Mouse (Mus musculus) brain, embryonic 18.5 days (tissue): ENCODE data around the gene Aggf1.
"Not testable (repeated sequence)": the region's sequence is repeated elsewhere in the genome, so short reads cannot be mapped to it uniquely, and the experiment has no call there.

Source experiments
- DNase-seq: peaks from one replicate; pipeline ENCODE4 v3.0.0-alpha.2; 2012; ENCODE audit warnings: low read depth, low spot score

The Aggf1 gene

GRCm38 (mm10) chr13:95374701-95375553 lies at the start of gene Aggf1:
Gene Aggf1, minus strand, starts transcription at chr13:95375352.
- DNase-seq, result peak; percentile 87

DNA sequence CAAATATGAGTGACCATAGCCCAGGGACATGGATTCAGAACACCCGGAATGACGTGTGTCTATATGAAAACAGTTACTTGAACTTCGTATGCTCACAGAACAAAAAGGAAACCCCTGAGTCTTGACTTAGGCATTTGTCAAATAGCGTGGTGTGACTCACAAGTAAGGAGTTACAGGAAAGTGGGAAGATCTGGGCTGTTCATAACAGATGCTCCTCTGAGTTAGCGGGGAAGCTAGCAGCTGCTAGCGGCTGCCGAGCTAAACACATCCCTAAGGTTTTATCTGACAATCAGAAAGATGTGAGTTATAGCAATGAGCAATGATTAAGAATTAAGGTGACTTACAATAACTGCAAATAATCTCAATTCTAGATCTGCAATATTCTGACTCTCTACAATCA lies 49.8 kb upstream of the Aggf1 start:
- DNase-seq, result no peak

DNA sequence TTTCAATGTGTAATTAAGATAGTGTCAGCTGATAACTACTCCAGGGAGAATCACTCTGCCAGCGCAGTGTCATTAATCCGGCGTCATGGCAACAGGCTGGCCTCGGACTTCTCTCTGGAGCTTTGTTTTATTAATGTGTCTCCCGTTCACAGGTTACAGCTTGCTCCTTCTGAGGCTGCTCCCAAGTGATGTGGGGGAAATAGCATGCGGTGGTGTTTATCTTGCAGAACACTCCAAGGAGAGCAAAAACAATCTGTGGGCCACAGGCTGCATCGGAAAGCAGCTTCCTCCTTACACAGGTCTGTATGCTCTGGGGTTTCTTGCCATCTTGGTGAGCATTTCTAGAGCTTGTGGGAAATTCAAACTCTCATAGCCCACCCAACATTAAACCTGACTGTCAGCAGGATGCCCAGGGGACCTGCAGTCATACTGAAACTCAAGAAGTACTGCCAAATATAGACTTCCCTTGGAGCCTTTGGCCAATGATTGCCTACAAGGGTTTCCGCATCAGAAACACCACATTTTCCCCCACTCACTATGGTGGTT lies 44.1 kb upstream of the Aggf1 start:
- DNase-seq, result no peak

- DNase-seq, result no peak
Observed at GRCm38 (mm10) chr13:95418575-95419203, 43.5 kb upstream of the Aggf1 start.

- no peak for DNase-seq
Observed at GRCm38 (mm10) chr13:95412257-95412656, 37.1 kb upstream of the Aggf1 start.

- DNase-seq, result no peak
Observed at GRCm38 (mm10) chr13:95393242-95393641, 18.1 kb upstream of the Aggf1 start.

- peak; percentile 40 for DNase-seq
Observed at GRCm38 (mm10) chr13:95389866-95390865, 15.0 kb upstream of the Aggf1 start.

DNA sequence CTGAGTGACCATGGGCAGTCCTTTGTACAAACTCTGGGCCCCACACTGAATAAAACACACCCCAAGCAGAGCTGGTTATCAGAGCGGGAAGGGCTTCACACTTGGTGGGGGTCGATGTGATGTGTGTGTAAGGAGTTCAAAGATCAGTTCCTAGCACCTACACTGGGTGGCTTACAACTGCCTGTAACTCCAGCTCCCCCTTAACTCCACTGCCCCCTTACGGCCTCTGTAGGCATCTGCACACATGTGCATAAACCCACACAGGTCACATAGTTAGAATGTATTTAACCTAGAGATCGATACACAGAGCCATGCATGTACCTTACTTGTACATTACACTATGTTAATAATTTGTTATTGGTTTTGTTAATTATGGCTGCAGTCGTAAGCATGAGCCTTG lies 13.1 kb upstream of the Aggf1 start:
- no peak for DNase-seq

- no peak for DNase-seq
Observed at GRCm38 (mm10) chr13:95382418-95382817, 7.3 kb upstream of the Aggf1 start.

DNA sequence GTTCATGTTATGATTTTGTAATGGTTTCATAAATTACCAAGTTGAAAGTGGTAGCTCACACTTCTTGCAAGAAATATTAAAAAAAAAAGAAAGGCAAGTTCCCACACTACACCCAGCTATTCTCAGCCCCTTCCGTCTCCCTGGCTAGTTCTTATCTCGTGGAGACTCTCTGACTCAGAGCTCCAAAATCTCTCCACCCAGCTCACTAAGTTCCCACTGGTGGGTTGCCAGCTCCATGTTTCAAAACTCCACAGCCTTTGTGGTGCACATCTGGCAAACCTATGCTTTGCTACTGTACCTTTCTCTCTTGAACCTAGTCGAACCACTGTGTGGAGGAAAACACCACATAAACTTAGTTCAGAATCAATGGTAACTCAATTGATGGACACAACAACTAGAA lies 3.5 kb upstream of the Aggf1 start:
- no peak for DNase-seq

DNA sequence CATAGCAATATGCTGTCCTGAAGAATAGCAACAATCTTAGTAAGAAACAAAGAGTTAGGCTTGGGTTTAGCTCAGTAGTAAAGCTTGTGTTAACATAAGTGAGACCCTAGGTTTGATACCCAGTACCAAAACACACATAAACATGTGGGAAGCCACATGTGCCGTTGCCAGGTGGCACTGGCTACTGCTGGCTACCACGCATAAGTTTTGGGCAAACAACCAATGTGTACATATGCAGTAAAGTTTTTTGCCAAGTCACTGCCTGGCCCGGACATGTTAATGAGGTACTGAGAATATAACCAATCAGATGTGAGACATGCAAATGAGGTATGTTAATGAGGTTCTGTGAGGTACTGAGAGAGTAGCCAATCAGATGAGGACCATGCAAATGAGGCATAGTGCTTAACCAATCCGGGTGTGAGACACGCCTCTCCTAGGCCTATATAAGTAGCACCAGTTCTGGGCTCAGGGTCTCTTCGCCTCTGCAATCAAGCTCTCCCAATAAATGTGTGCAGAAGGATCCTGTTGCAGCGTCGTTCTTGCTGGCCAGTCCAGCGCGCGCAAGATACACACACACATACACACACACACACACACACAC lies 1.6 kb upstream of the Aggf1 start:
- not testable (repeated sequence) for DNase-seq

- DNase-seq, result no peak
Observed at GRCm38 (mm10) chr13:95375554-95375914, 382 bp upstream of the Aggf1 start.

GRCm38 (mm10) chr13:95366356-95366755 lies 8.8 kb downstream of the Aggf1 start:
- DNase-seq, result no peak

DNA sequence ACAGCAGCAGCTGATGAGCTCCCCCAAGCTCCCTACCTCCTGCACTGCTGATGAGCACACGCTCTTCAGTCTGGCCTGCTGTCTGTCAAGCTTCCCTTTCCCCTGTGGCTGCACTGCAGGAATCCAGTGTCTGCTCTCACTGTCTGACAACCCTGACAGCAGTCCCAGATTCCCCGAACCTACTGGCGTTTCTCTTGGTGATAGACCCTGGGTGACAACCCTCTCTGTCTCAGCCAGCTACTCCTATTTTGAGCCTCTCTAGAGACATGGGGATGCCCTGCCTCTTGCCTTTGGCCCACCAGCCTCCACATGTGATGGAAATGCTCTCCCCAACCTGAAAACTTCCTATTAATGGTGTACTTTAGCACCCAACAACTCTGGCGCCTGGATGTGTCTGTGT lies 11.7 kb downstream of the Aggf1 start:
- no peak for DNase-seq

DNA sequence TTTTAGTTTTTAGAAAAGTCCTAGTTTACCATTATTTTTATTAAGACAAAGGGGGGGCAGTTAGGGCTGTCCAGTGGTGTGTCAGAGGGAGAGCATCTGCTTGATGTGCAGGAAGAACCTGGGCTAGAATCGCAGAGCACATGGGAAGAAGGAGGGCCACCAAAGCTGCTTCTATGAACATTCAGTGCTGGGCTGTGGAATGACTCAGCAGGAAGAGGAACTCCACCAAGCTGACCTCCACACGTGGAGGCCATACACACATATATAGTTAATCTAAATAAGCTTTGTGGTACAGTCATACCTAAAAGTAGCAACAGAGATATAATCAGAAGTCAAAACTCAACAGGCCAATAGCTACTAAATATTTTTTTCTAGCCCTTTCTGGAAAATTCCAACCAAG lies 16.9 kb downstream of the Aggf1 start:
- no peak for DNase-seq

DNA sequence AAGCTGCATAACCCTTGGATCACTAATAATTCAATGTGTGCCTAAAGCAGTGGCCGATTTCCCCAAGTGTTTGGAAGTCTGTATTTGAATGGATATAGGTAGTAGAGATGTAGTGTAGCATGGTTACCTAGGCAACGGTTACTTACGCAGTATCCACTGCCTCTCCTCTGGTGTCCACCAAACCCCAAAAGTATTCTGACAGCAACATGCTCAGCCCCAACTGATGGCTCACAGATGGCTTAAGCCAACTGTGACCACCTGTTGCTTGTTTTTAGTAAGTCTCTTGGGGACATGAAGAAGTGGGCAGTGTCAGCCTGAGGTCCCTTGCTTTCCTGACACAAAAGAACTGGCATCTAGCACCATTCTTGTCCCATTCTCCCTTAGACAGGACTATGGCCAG lies 26.7 kb downstream of the Aggf1 start:
- DNase-seq, result no peak

- DNase-seq, result peak; percentile 55
Observed at GRCm38 (mm10) chr13:95347018-95347696, 28.0 kb downstream of the Aggf1 start.

DNA sequence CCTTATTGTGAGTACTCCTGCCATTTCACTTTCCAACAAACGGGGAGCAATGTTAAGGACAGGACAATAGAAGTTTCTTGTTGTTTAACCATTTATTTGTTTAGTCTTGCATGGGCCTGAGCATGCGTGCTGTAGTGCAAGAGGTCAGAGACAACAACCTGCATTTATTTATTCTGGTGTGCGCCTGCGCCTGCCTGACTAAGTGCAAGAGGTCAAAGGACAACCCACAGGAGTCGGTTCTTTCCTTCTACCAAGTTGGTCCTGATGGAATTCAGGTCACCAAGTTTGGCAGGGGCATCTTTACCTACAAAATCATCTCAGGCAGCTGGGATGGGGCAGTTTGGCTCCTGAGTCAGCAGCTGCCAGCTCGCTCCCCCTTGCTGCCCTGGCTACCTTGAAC lies 29.3 kb downstream of the Aggf1 start:
- no peak for DNase-seq

DNA sequence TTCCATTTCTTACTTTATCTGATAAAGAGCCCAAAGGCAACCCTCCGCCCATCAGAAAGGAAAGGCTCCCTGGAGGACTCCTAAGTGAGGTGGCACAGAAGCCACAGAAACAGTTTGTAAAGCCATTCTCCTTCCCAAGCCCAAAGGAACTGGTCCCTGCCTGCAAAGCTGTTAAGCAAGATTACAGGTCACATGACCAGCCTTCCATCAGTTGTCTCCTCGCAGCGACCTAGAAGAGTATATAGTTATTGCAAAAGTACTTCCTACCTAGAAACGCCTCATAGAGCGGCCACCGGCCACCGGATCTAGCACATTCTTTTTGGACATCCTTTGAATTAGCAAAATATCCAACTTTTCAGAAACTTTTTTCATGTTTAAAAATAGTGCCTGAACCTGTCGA lies 31.7 kb downstream of the Aggf1 start:
- DNase-seq, result no peak

- no peak for DNase-seq
Observed at GRCm38 (mm10) chr13:95336122-95336677, 39.0 kb downstream of the Aggf1 start.
